ENCODE assay signal across 9 mouse cellular contexts in the genomic region with DNA sequence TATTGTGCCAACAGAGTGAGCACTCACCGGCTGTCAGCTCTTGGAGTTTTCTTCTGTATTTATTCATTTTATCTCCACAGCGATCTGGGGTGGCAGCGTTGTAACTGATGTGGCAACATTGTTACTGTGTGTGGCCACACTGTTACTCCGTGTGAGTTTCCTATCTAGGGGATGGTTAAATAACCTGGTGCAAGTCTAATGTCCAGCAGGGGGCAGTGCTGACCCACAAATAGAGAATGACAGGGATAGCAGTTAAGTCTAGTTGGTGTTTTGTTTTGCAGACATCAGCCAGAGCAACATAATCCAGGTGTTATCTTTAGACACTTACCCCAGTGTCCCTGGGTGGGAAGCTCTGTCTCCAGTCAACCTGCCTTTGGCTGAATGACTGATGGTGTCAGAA. TPM values are rescaled to one million over a fixed set of nuclear protein-coding genes. Genes with fewer than 3 reads are reported as not detected.
DNase-seq lines count a peak whose midpoint lies in the region; ATAC-seq lines count a peak whose summit lies in the region.
"Had no signal": no experiment of that assay in that cellular context is flagged by ENCODE, and none has a peak within 500 bp of the region (broad histone marks: within the 10 kb centered on the region; RNA-seq: fewer than 3 reads in every experiment).

No protein-coding gene starts in this region.

- peak; percentile 73 for DNase-seq in adrenal gland, adult 2 months
- peak; percentile 94 for DNase-seq in embryo, embryonic 10.5 days (ENCODE audit: low spot score)
- DNase-seq in kidney, postnatal 25 days, result peak; percentile 82 to 94
- DNase-seq in lung, adult 18-20 months, result peak; percentile 72 to 79
- DNase-seq in retina, adult 2 months (ENCODE audit: low read depth, low spot score), result peak; percentile 74
- peak; percentile 77 to 83 for DNase-seq in thymus, postnatal 36 days

- peak; percentile 85 for ATAC-seq in CD4-positive, CD25-positive, alpha-beta regulatory T cell, adult 4 months
- peak; percentile 96 for ATAC-seq in granulocyte monocyte progenitor cell, adult 5-6 weeks (replicated peaks; ENCODE audit: poor library complexity, severe bottlenecking)

RNA-seq across cellular contexts. Expression of a gene that starts 23.1 kb away (rescaled TPM):
- 10 to 100 TPM; 39.0 to 63.5 TPM for polyA plus RNA-seq in CD4-positive, CD25-positive, alpha-beta regulatory T cell, adult 4 months (2017; shearing (Covaris generic))
- total RNA-seq in adrenal gland, adult 2 months (2021), result 100 to 1,000 TPM; 132 to 140 TPM
- 144 and 156 TPM in 2 replicates for polyA plus RNA-seq in adrenal gland, adult 2 months (2012; rRNA removed)
- total RNA-seq in granulocyte monocyte progenitor cell, adult 5-6 weeks (2014; fragmentation: Nextera tagmentation), result 34.3 and 59.5 TPM in 2 replicates
- total RNA-seq in granulocyte monocyte progenitor cell, adult 5-6 weeks (2017), result 30.8 and 37.7 TPM in 2 replicates

RNA-seq across cellular contexts. Expression of a gene that starts 24.3 kb away (rescaled TPM):
- polyA plus RNA-seq in CD4-positive, CD25-positive, alpha-beta regulatory T cell, adult 4 months (2017; shearing (Covaris generic)), result 100 to 1,000 TPM; 178 to 289 TPM
- under 1 TPM; 0.29 to 0.90 TPM for total RNA-seq in adrenal gland, adult 2 months (2021)
- polyA plus RNA-seq in adrenal gland, adult 2 months (2012; rRNA removed), result 2.1 and 3.3 TPM in 2 replicates
- total RNA-seq in granulocyte monocyte progenitor cell, adult 5-6 weeks (2014; fragmentation: Nextera tagmentation), result not detected in 2 replicates
- 0.13 TPM in 1 of 2 replicates, not detected in the other for total RNA-seq in granulocyte monocyte progenitor cell, adult 5-6 weeks (2017)

RNA-seq across cellular contexts. Expression of a gene that starts 27.4 kb away (rescaled TPM):
- polyA plus RNA-seq in CD4-positive, CD25-positive, alpha-beta regulatory T cell, adult 4 months (2017; shearing (Covaris generic)), result not detected
- not detected for total RNA-seq in adrenal gland, adult 2 months (2021)
- polyA plus RNA-seq in adrenal gland, adult 2 months (2012; rRNA removed), result not detected in 2 replicates
- total RNA-seq in granulocyte monocyte progenitor cell, adult 5-6 weeks (2014; fragmentation: Nextera tagmentation), result not detected in 2 replicates
- total RNA-seq in granulocyte monocyte progenitor cell, adult 5-6 weeks (2017), result not detected in 2 replicates
- polyA plus RNA-seq: limb, embryonic 13.5 days had no signal

RNA-seq across cellular contexts. Expression of a gene that starts 46.1 kb away (rescaled TPM):
- 100 to 1,000 TPM; 191 to 317 TPM for polyA plus RNA-seq in CD4-positive, CD25-positive, alpha-beta regulatory T cell, adult 4 months (2017; shearing (Covaris generic))
- total RNA-seq in adrenal gland, adult 2 months (2021), result 1,000 to 10,000 TPM in 1 of 2 experiments, 100 to 1,000 TPM in 1; 981 to 1,022 TPM
- 749 and 851 TPM in 2 replicates for polyA plus RNA-seq in adrenal gland, adult 2 months (2012; rRNA removed)
- 609 and 614 TPM in 2 replicates for total RNA-seq in granulocyte monocyte progenitor cell, adult 5-6 weeks (2014; fragmentation: Nextera tagmentation)
- 494 and 585 TPM in 2 replicates for total RNA-seq in granulocyte monocyte progenitor cell, adult 5-6 weeks (2017)

RNA-seq across cellular contexts. Expression of a gene that starts 54.3 kb away (rescaled TPM):
- polyA plus RNA-seq in CD4-positive, CD25-positive, alpha-beta regulatory T cell, adult 4 months (2017; shearing (Covaris generic)), result not detected
- under 1 TPM; 0.14 to 0.79 TPM for total RNA-seq in adrenal gland, adult 2 months (2021)
- polyA plus RNA-seq in adrenal gland, adult 2 months (2012; rRNA removed), result 0.52 and 1.2 TPM in 2 replicates
- 3.6 TPM in 1 of 2 replicates, not detected in the other for total RNA-seq in granulocyte monocyte progenitor cell, adult 5-6 weeks (2014; fragmentation: Nextera tagmentation)
- total RNA-seq in granulocyte monocyte progenitor cell, adult 5-6 weeks (2017), result not detected in 2 replicates

Comparison
In these comparisons a context has a peak if more than half of its experiments do, and no peak if none do; other contexts are left out.
1. Peak in every context shown above with its lines: DNase-seq and ATAC-seq.